Mouse (Mus musculus): ENCODE measurements at regions not wholly inside any gene's neighbourhood (a gene's known extent, or its start where the extent isn't known, plus 50 kb on each side); places are given as distances from the start of the nearest gene placed in this dataset.

DNA sequence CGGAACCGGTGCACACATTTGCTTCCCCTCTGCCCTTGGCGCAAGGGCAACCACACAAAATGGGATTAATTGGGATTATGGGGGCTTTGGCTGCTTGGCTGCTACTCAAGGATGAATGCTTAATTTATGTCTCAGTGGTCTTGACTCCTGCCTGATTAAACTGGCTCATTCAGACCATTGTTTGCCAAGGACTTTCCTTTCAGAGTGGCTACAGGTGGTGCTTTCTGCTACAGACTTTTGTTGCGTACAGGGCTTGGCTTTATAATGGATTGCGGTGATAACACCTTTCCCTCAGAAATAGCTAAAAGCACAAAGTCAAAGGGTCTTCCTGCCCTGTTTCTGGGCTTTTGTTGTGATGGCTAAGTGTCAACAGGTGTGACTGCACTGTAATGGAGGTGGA, 120.4 kb upstream of the Tbca start:
- peak; percentile 32 for DNase-seq (ENCODE audit: low read depth)
- TF ChIP-seq CTCF (IDR thresholded peaks at IDR 0.05; ENCODE audit: borderline replicate concordance, extremely low read depth, insufficient read depth, insufficient read length) (no peak), POLR2A (IDR thresholded peaks at IDR 0.05; ENCODE audit: borderline replicate concordance, extremely low read depth, insufficient read depth, insufficient read length, poor library complexity, severe bottlenecking) (no peak)

DNA sequence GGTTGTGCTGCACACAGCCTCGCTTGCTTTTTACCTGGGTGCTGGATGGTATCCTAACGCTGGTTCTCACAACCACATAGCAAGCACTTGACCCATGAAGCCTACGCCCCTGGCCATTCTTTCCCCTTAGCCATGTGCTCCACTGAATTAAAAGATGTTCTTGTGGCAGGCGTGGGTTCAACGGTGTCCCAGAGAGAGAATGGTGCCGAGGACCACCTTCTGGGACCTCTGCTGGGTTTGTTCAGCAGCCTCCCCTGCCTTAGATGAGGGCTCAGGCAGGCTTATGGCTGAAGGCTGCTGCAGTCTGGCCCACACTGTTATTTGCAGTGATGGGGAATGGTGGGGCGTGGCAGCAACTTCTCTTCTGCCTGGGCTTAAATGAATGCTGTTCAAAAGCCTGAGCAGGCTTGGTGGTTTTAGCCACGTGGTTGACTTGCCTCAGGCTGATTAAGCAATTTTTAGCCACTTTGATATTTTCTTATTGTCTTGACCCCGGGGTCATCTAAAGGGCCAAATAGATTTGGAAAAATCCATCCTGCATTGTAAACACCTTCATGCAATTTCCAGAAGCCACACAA, 119.5 kb upstream of the Tbca start:
- DNase-seq (ENCODE audit: low read depth), result no peak

DNA sequence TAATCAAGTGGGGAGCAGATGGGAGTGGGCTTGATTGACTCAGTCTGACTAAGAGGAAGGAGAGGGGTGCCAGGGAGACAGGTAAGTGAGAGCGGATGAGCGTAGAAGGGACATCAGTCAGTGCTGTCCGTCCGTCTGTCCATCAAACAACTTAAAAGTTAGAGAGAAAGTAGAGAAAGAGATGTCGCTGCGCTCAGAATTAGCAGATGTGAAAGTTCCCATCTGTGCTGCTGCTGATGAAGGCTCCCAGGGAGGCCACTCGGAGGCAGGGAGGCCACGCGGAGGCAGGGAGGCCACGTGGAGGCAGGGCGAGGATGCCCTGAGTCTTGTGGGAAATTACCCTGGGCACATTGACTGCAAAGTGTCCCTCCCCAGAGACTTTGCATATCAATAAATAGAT, 118.4 kb upstream of the Tbca start:
- TF ChIP-seq CTCF (IDR thresholded peaks at IDR 0.05; ENCODE audit: borderline replicate concordance, extremely low read depth, insufficient read depth, insufficient read length) (no peak), POLR2A (IDR thresholded peaks at IDR 0.05; ENCODE audit: borderline replicate concordance, extremely low read depth, insufficient read depth, insufficient read length, poor library complexity, severe bottlenecking) (no peak)
- DNase-seq (ENCODE audit: low read depth), result no peak

More for the DNA sequence above, 119.5 kb upstream of the Tbca start:
- TF ChIP-seq CTCF (IDR thresholded peaks at IDR 0.05; ENCODE audit: borderline replicate concordance, extremely low read depth, insufficient read depth, insufficient read length) (no peak), POLR2A (IDR thresholded peaks at IDR 0.05; ENCODE audit: borderline replicate concordance, extremely low read depth, insufficient read depth, insufficient read length, poor library complexity, severe bottlenecking) (no peak)

DNA sequence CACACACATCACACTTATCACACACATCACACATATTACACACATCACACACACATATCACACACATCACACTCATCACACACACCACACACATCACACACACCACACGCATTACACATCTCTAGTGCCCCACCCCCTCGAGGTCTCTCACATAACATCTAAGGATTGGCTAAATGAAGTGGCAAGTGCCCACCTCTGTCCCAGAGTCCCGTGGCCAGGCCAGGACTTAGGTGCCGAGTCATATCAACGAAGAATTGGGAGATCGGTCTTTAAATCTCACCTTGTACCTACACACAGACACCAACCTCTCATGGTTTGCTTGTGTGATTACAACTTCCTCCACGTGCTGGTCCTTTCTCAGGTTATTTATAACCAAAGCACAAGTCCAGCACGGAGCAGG, 117.7 kb upstream of the Tbca start:
- no peak for DNase-seq (ENCODE audit: low read depth)
- TF ChIP-seq POLR2A (IDR thresholded peaks at IDR 0.05; ENCODE audit: borderline replicate concordance, extremely low read depth, insufficient read depth, insufficient read length, poor library complexity, severe bottlenecking) (no peak), CTCF (IDR thresholded peaks at IDR 0.05; ENCODE audit: borderline replicate concordance, extremely low read depth, insufficient read depth, insufficient read length) (no peak)

DNA sequence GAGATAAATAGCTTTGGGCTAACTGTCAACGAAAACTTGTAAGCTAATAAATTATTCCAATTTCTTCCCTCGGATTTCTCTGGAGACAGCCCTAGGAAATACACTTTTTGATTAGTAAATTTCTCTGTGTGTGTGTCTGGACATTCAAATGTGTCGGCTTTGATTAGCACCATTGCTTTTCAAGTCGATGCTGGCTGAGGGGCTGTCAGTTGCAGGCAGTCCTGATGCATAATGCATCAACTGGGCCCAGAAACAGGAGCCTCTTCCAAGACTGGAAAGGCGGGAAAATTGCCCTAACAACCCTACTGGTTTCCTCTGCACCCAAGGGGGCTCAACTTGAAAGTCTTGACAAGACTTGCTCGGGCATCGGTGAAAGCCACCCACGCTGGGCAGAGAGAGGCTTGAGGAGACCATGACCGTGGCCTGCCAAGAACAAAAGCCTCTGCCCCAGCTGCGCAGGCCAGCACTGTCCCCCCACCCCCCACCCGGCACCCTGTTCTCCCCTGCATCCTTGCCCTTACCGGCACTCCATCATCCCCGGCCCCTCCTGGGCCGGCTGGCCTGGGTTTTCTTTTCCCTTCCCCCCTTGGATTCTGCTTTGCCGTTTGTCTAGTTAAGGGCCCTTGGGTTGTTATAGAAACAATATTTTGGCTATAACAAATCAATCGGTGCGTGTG, 108.1 kb upstream of the Tbca start:
- DNase-seq (ENCODE audit: low read depth), result peak; percentile 79
- TF ChIP-seq POLR2A (IDR thresholded peaks at IDR 0.05; ENCODE audit: borderline replicate concordance, extremely low read depth, insufficient read depth, insufficient read length, poor library complexity, severe bottlenecking) (no peak), CTCF (IDR thresholded peaks at IDR 0.05; ENCODE audit: borderline replicate concordance, extremely low read depth, insufficient read depth, insufficient read length) (no peak)

DNA sequence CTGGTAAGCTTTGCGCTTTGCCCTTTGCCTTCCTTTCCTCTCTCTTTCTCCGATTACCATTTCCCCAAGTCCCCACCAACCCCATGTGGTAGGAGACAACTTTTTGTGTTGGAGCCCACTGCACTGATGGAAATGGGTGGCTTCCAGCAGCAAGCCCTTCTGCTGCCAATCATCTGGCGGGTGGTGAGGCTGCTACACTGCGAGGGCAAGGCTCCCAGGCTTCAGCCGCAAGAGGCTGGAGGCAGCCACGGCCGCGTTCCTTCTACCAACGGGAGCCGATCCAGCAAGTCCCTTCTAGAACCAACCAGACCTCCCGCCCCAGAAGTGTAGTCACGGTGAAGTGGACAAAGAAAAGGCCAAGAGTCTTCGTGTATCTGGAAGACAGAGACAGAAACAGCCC, 107.1 kb upstream of the Tbca start:
- peak; percentile 27 for DNase-seq (ENCODE audit: low read depth)
- TF ChIP-seq POLR2A (IDR thresholded peaks at IDR 0.05; ENCODE audit: borderline replicate concordance, extremely low read depth, insufficient read depth, insufficient read length, poor library complexity, severe bottlenecking), result no peak
- no peak for TF ChIP-seq CTCF (IDR thresholded peaks at IDR 0.05; ENCODE audit: borderline replicate concordance, extremely low read depth, insufficient read depth, insufficient read length)

DNA sequence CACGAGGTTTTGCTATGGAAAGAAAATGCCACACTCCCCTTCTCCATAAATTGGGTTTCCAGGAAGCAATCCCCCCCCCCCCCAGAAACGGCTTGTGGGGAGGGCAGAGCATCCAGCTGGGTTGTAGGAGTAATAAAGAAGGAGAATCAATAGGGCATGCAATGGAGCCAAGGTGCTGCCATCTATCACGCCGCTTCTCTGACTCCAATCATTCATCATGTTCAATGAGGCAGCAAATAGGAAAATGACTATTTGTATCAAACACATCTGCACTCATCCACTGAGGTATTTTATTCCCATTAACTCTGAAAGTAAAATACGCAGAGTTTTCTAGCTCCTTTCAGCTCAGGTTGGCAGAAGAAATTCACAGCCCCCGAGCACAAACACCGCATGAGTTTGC, 103.5 kb upstream of the Tbca start:
- DNase-seq (ENCODE audit: low read depth), result peak; percentile 53
- TF ChIP-seq POLR2A (IDR thresholded peaks at IDR 0.05; ENCODE audit: borderline replicate concordance, extremely low read depth, insufficient read depth, insufficient read length, poor library complexity, severe bottlenecking), result no peak
- TF ChIP-seq CTCF (IDR thresholded peaks at IDR 0.05; ENCODE audit: borderline replicate concordance, extremely low read depth, insufficient read depth, insufficient read length), result no peak

DNA sequence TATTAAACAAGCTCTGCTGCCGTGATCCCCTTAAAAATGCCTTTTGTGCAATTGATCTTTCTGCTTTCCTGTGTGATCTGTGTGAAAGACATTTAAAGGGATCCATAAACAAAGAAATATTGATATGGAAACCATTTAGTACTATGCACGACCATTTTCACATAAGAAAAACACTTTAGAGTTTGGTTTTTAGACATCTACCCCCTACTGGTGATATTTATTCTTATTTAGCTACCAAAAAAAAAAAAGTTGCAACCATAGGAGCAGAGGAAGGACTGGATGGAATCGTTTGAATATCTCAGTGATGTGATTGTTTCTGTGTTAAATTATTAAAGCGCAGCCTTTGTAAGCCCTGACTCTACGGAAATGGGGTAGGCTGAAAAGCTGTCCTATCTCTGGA, 101.4 kb upstream of the Tbca start:
- no peak for TF ChIP-seq POLR2A (IDR thresholded peaks at IDR 0.05; ENCODE audit: borderline replicate concordance, extremely low read depth, insufficient read depth, insufficient read length, poor library complexity, severe bottlenecking)
- no peak for TF ChIP-seq CTCF (IDR thresholded peaks at IDR 0.05; ENCODE audit: borderline replicate concordance, extremely low read depth, insufficient read depth, insufficient read length)
- no peak for DNase-seq (ENCODE audit: low read depth)

DNA sequence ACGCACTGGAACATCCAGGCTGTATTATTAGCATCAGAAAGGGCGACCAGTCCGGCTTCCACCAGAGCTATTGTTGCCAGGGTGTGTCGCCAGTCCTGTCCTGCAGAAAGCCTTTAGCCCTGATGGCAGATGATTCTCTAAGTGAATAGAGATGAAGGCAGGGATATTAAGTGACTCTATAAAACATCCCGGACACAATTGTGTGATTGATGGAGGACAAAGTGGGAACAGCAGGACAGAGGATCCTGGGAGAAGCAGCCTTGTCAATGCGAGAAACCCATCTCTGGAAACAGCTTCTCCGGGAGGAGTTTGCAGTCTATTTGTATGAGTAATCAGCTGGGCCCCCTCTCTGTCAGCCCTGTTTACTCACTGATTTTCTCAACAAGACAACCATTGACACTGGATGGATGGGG, 82.1 kb upstream of the Tbca start:
- peak; percentile 66 for DNase-seq (ENCODE audit: low read depth)
- TF ChIP-seq POLR2A (IDR thresholded peaks at IDR 0.05; ENCODE audit: borderline replicate concordance, extremely low read depth, insufficient read depth, insufficient read length, poor library complexity, severe bottlenecking) (no peak), CTCF (IDR thresholded peaks at IDR 0.05; ENCODE audit: borderline replicate concordance, extremely low read depth, insufficient read depth, insufficient read length) (no peak)

DNA sequence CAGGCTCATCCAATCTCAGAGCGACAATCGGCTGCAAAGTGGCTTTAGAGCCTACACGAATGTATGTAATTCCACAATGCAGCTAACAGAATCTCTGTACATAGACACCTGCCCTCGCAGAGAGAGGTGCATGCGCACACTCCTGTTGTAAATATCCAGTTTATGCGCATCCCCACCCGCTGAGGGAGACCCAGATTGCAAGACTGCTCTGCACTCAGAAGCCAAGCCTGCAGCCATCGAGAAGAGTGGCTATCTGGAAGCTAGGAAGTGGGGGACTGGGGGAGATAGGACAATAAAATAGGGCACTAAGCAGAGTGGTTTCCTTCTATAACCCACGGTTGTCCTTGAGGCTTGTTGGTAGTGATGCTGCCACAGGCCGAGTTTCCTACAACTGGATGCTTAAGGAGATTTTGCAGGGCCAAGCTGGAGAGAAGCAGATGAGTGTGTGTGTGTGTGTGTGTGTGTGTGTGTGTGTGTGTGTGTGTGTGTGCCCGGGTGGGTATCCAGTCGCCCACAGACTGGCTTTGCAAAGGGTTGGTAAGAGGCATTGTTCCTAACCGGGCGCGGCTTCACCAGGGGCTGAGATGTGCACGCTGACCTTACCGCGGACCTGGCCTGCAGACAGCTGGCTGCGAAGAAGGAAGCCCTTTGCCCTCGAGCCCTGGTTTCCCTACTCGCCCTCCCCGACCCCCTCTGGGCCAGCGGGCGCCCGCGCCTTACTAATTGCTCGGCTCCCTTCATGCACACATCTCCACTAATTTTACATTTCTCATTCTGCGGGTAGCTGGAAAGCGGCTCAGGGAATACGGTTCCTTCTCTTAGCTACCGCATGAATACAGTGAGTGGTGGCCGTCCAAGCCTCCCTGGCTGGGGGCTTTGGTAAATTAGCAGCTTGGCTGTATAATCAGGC, 81.1 kb upstream of the Tbca start:
- TF ChIP-seq POLR2A (IDR thresholded peaks at IDR 0.05; ENCODE audit: borderline replicate concordance, extremely low read depth, insufficient read depth, insufficient read length, poor library complexity, severe bottlenecking), result no peak
- no peak for TF ChIP-seq CTCF (IDR thresholded peaks at IDR 0.05; ENCODE audit: borderline replicate concordance, extremely low read depth, insufficient read depth, insufficient read length)
- DNase-seq (ENCODE audit: low read depth), result peak; percentile 64

DNA sequence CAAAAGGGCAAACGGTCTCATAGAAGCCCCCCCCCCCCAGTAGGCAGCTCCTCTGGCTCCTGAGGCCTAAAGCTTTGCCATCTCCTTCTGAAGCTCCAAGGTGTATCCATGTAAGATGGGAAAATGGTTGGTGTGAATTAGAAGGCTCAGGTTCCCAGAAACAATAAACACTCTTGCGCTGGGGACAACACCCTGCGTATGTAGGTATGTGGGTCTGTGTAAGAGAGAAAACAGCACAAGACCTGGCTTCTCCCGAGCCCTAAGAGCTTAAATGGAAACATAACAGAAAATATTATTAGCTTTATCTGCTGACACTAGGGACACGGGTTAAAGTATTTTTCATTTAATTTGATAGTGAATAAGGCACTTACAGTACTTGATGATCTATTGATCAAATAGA, 79.9 kb upstream of the Tbca start:
- TF ChIP-seq POLR2A (IDR thresholded peaks at IDR 0.05; ENCODE audit: borderline replicate concordance, extremely low read depth, insufficient read depth, insufficient read length, poor library complexity, severe bottlenecking), result no peak
- no peak for TF ChIP-seq CTCF (IDR thresholded peaks at IDR 0.05; ENCODE audit: borderline replicate concordance, extremely low read depth, insufficient read depth, insufficient read length)
- no peak for DNase-seq (ENCODE audit: low read depth)

Measured in brain, embryonic 14.5 days (tissue).